Mouse (Mus musculus) G1E-ER4 (cell line): Measurements from ENCODE around the gene Rgs6. TPM values are rescaled to one million over a fixed set of nuclear protein-coding genes. Genes with fewer than 3 reads are reported as not detected.

Experiments used
- GATA1 ChIP-seq: IDR thresholded peaks from one replicate; pipeline ENCODE4 v1.8.0; 2012; ENCODE audit warnings: low read length, inconsistent platforms
- polyA plus RNA-seq: library from polyadenylated mRNA; stranded (reverse); fragments of >175 nt; gene quantifications from 2 replicates; pipeline ENCODE4 v1.2.3, GENCODE M21; 2012

The Rgs6 gene
- polyA plus RNA-seq, 1 experiment, result not detected

- TF ChIP-seq GATA1, result no peak
These were observed 450.7 kb downstream of the Rgs6 start for GRCm38 (mm10) chr12:83038779-83039178.

DNA sequence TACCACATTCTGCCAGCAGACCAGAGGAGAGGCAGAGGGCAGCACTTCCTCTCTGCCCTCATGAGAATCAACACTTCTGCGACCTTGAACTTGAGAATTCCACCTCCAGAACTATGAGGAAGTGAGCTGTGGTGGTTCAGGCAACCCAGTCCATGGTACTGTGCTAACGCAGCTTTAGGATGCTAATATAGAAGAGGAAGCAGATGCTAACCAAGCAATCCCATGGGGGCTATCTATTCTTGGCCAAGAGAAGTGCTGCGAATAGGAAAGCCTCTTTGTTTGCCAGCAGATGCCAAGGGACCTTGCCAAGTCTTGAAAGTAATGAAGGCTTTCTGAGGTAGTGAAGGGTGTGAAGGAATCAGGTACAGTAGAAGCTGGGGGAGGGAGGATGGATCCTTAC lies 451.8 kb downstream of the Rgs6 start:
- no peak for TF ChIP-seq GATA1

- TF ChIP-seq GATA1, result no peak
These were observed 456.0 kb downstream of the Rgs6 start for GRCm38 (mm10) chr12:83043980-83044620.

- no peak for TF ChIP-seq GATA1
These were observed 456.5 kb downstream of the Rgs6 start for GRCm38 (mm10) chr12:83044621-83044990.

DNA sequence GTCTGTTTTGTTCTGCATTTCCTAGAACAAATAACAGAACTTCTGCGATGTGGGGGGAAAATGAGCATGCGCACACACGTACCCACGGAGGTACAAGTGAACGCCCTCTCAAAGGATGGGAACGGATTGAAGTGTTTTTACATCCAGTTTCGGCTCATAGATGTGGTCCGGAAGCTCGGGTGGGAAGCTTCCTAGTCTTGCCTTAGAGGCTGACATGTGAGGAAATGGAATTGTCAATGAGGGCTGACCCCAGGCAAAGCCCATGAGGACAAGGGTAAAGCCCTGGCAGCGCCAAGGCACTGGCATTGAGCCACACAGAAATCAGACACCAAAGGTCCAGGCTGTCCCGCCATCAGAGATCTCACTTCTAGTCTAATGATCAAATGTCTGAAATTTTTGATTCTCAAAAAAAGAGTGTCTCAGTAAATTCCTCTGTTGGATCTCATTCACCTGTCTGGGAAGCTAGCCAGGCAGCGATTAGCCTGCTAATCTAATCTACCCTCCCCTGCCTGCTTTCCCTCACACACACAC lies 457.0 kb downstream of the Rgs6 start:
- no peak for TF ChIP-seq GATA1

DNA sequence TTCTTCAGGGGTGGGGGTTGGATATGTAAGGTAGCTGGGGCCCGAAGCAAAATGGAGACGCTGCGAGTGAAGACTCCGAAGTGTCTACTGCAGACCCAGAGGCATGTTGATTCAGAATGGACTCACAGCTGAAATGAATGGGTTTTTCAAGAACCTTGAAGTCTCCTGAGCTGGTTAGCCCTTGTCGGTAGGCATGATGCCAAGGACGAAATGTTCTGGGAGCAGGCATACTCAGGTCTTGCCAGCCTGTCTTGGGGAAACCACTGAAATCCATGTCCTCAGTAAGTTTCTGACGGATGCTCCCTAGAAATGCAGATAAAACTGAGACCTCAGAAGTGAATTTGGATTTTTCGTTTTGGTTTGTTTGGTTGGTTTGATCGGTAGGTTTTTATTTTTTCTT lies 458.6 kb downstream of the Rgs6 start:
- no peak for TF ChIP-seq GATA1

- no peak for TF ChIP-seq GATA1
These were observed 459.6 kb downstream of the Rgs6 start for GRCm38 (mm10) chr12:83047710-83048109.

GRCm38 (mm10) chr12:83050514-83050913 lies 462.4 kb downstream of the Rgs6 start:
- no peak for TF ChIP-seq GATA1

GRCm38 (mm10) chr12:83052391-83052790 lies 464.3 kb downstream of the Rgs6 start:
- TF ChIP-seq GATA1, result no peak

- TF ChIP-seq GATA1, result no peak
These were observed 467.6 kb downstream of the Rgs6 start for GRCm38 (mm10) chr12:83055690-83056089.

- no peak for TF ChIP-seq GATA1
These were observed 478.3 kb downstream of the Rgs6 start for GRCm38 (mm10) chr12:83066426-83066825.

DNA sequence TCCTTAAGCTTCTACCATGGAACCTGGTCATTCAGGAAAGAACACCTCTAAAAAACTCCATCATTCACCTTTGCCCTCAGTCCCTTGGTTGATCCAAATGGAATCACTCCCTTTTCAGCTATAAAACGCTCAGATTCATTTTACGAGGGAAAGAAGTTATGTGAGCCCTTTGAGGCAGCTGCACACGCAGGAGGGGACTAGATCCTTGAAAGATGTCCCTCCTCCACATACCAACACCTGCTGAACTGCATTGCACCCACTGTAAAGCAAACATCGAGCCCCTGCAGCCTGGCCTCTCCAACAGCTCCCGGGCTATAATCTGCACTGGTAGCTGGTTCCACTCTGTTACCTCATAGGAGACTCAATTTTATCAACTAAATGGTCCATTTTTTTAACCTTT lies 482.8 kb downstream of the Rgs6 start:
- TF ChIP-seq GATA1, result no peak

- TF ChIP-seq GATA1, result no peak
These were observed 484.2 kb downstream of the Rgs6 start for GRCm38 (mm10) chr12:83072181-83072887.

- TF ChIP-seq GATA1, result peak; percentile 75
These were observed 485.1 kb downstream of the Rgs6 start for GRCm38 (mm10) chr12:83072951-83073878.

GRCm38 (mm10) chr12:83073879-83074368 lies 485.8 kb downstream of the Rgs6 start:
- no peak for TF ChIP-seq GATA1

GRCm38 (mm10) chr12:83076179-83076578 lies 488.1 kb downstream of the Rgs6 start:
- TF ChIP-seq GATA1, result no peak
